Mouse (Mus musculus) Muller cell, postnatal 12 days (primary cell): ENCODE measurements around the gene Chd9.

Experiments
- DNase-seq: peaks from one replicate; pipeline ENCODE4 v3.0.0-alpha.2; 2015; ENCODE audit errors: inconsistent ontology term

Chd9 gene

GRCm38 (mm10) chr8:90828181-90828986, at the start of gene Chd9:
TSS of gene Chd9 (plus strand) at chr8:90828352.
- peak; percentile 97 for DNase-seq

- no peak for DNase-seq
Measured at GRCm38 (mm10) chr8:90791616-90792015, 36.5 kb upstream of the Chd9 start.

- DNase-seq = peak; percentile 58
Measured at GRCm38 (mm10) chr8:90793710-90794109, 34.4 kb upstream of the Chd9 start.

- DNase-seq = peak; percentile 83
Measured at GRCm38 (mm10) chr8:90794990-90795861, 32.9 kb upstream of the Chd9 start.

- no peak for DNase-seq
Measured at GRCm38 (mm10) chr8:90799473-90799872, 28.7 kb upstream of the Chd9 start.

GRCm38 (mm10) chr8:90813602-90814320, 14.4 kb upstream of the Chd9 start:
- DNase-seq = peak; percentile 68

- no peak for DNase-seq
Measured at GRCm38 (mm10) chr8:90816061-90816882, 11.9 kb upstream of the Chd9 start.

- DNase-seq = no peak
Measured at GRCm38 (mm10) chr8:90817293-90817692, 10.9 kb upstream of the Chd9 start, which contains the start of gene Gm19935. TSS of gene Gm19935 (minus strand) at chr8:90817393.

- DNase-seq = no peak
Measured at GRCm38 (mm10) chr8:90819561-90820320, 8.4 kb upstream of the Chd9 start.

GRCm38 (mm10) chr8:90820321-90820696, 7.8 kb upstream of the Chd9 start:
- no peak for DNase-seq

- DNase-seq = no peak
Measured at GRCm38 (mm10) chr8:90822443-90822842, 5.7 kb upstream of the Chd9 start.

- no peak for DNase-seq
Measured at GRCm38 (mm10) chr8:90825459-90825871, 2.7 kb upstream of the Chd9 start.

GRCm38 (mm10) chr8:90828987-90829740, 1.0 kb downstream of the Chd9 start:
- no peak for DNase-seq

GRCm38 (mm10) chr8:90829825-90830224, 1.7 kb downstream of the Chd9 start:
- DNase-seq = no peak

- no peak for DNase-seq
Measured at GRCm38 (mm10) chr8:90830980-90831379, 2.8 kb downstream of the Chd9 start.

- DNase-seq = no peak
Measured at GRCm38 (mm10) chr8:90832576-90833289, 4.6 kb downstream of the Chd9 start.

GRCm38 (mm10) chr8:90833628-90834320, 5.6 kb downstream of the Chd9 start:
- no peak for DNase-seq

GRCm38 (mm10) chr8:90834321-90834672, 6.1 kb downstream of the Chd9 start:
- no peak for DNase-seq
